Mouse (Mus musculus): ENCODE measurements around the gene Spata31d1d. TPM values are rescaled to one million over a fixed set of nuclear protein-coding genes. Genes with fewer than 3 reads are reported as not detected.
"Not testable (repeated sequence)": the region's sequence is repeated elsewhere in the genome, so short reads cannot be mapped to it uniquely, and the experiment has no call there.

Gene Spata31d1d
- total RNA-seq (2021) = not detected

GRCm38 (mm10) chr13:59731652-59732051 is at the start of gene Spata31d1d:
Spata31d1d (minus strand) TSS chr13:59731752.
- no peak for DNase-seq
- intact Hi-C loops (cut with DNase I) = no loop called here

- DNase-seq; intact Hi-C loops (cut with DNase I): not testable (repeated sequence)
These were observed 48.3 kb upstream of the Spata31d1d start for GRCm38 (mm10) chr13:59779744-59780264.

DNA sequence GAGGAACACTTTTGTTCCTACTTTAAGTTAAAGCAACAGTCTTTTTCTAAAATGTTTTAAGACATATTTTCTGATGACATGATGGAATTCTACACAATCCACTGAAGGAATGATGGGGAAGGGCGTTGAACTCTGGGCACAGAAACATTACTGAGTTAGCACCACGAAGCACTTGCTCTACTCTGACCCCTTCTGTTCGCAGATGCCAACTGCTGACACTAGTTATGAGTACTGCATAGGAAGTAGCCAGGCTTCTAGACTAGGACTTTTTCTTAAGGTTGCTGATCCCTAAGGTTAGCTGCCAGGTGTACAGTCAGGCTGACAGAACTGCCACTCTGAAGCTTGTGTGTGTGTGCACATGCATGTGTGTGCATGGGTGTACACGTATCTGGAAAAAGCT is 47.7 kb upstream of the Spata31d1d start:
- intact Hi-C loops (cut with DNase I) = no loop called here

GRCm38 (mm10) chr13:59775168-59775567 is 43.6 kb upstream of the Spata31d1d start:
- DNase-seq = no peak
- intact Hi-C loops (cut with DNase I) = no loop called here

More for the DNA sequence above, 47.7 kb upstream of the Spata31d1d start:
- DNase-seq = peak in 1 of 2 experiments; percentile 16

DNA sequence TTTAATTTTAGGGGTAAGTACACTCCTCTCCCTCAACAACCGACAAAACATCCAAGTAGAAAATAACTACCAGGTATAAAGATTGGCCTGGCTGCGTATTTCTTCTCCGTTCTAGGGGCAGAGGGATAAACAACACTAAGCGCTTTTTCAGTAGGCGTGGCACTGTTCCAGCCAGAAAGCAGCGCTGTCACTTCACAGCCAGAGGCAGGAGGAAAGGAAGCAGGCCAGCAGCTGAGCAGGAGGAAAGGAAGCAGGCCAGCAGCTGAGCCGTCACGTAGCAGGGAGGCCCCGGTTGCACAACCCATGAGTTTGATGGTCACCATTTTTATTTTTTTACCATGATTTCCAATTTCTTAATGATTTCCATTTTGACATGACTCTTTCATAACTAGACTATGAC is 39.7 kb upstream of the Spata31d1d start:
- DNase-seq = peak; percentile 87 to 89
- intact Hi-C loops (cut with DNase I) = no loop called here

- DNase-seq = peak in 1 of 2 experiments; percentile 32
These were observed 39.3 kb upstream of the Spata31d1d start for GRCm38 (mm10) chr13:59770847-59771246.

GRCm38 (mm10) chr13:59770164-59770562 is 38.6 kb upstream of the Spata31d1d start:
- DNase-seq = peak; percentile 89 to 90
- intact Hi-C loops (cut with DNase I) = no loop called here

More at GRCm38 (mm10) chr13:59770847-59771246, 39.3 kb upstream of the Spata31d1d start:
- intact Hi-C loops (cut with DNase I) = no loop called here

DNA sequence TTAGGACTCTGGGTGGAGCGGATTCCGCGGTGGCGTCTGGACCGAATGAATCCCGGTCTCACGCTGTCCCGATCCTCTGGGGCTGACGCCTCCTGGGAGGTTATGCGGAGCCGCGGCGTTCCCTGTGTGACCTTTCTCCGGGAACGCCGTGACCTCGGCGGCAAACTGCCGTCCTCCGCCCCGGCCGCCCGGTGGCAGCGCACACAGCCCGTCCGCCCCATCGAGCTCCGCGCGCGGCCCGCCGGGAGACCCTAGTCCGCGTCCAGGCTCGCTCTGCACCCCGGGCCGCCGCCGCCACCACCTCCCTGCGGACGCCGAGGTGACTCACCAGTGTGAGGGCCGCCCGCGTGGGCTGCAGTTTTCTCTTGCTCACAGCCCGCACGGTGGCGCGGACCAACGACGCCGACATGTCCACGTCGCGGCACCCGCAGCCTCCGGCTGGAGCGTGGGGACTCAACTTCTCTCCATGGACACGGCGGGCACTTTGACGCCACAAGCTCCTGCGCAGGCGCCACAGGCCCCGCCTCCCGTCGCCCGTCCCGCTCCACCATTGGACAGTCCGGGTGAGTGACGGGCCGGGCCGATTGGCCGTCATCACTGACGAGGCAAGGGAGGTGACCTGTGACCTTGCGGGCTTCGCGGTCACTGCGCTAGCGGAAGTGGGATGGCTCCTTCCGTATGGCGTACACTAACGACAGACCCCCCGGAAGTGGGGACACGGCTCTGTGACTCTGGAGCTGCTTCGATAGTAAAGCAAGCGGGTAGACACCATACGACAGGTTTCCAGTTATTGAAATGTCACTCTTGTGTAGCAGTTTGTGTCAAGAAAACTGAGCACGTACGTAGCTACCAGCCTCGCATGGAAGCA is 38.0 kb upstream of the Spata31d1d start, which contains the start of gene Isca1:
Gene Isca1 (minus strand): TSS at position 515 of the 868 bp plus-strand sequence.
- intact Hi-C loops (cut with DNase I) = no loop called here
- DNase-seq = peak; percentile 99

- peak; percentile 16 to 22 for DNase-seq
- intact Hi-C loops (cut with DNase I) = no loop called here
These were observed 37.0 kb upstream of the Spata31d1d start for GRCm38 (mm10) chr13:59768531-59768930.

DNA sequence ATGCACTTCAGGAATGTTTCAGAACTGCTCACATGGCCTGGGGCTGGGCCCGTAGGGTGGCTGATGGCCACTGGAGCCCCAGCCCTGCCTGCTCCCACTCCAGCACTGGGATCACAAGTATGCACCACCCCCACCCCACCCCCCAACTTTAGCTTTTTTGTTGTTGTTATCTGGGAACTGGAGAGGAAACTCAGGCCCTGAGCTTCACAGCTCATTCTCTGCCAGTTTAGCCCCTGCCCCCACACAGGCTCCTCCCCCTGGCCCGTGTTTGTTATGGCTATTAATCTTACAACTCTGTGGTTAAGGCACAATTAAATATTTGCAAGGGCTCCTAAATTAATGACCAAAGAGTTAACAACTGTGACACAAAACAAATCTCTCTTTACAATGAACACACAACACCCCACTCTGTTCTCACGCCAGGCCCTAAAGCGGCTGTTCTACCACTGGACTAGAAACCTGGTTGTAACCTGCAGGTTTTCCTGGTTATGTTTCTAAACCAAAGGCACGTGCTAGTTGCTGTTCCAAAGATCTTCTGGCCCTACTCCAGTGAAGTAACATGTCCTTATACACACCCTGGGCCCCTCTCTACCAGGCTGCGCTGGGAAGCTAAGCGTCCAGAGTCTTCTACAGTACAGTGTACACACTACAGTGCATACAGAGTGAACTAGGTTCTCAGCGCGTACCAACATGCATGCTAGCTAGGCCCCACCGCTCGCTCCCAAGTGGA is 35.4 kb upstream of the Spata31d1d start:
- peak; percentile 35 to 37 for DNase-seq
- intact Hi-C loops (cut with DNase I) = no loop called here

DNA sequence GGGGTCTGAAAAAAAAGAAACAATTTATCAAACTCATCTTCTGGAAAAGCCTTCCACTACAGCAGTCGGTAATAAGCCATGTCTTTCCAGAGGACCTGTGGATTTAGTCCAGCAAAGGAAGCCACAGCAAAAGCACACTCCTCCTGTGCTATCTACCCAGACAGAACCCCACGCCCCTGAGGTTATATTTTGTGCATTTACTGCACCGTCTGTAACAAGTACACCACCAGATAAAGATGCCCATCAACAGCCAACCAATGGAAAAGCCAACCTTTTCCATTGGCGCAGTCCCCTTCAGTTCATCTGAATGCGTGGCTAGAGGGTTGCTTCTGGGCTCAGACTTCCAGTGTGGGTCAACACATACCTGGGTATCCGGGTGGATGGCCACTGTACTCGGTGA is 31.2 kb upstream of the Spata31d1d start:
- intact Hi-C loops (cut with DNase I) = no loop called here
- no peak for DNase-seq

GRCm38 (mm10) chr13:59756906-59757305 is 25.4 kb upstream of the Spata31d1d start:
- intact Hi-C loops (cut with DNase I) = no loop called here

DNA sequence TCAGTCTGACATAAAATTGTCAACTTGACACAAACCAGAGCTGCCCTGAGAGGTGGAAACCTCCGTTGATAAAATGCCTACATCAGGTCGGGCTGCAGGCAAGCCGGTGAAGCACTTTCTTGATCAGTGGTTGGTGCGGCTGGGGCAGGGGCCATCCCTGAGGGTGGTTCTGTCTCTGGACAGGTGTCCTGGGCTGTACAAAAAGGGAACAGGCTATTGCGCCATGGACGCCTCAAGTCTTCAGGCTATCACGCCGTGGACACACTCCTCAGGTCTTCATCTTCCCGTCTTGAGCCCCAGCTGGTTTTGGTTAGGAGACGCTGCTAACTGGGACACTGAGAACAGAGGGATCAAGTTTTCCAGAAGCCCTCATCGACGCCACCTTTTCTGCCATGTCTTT is 18.8 kb upstream of the Spata31d1d start:
- intact Hi-C loops (cut with DNase I) = no loop called here
- no peak for DNase-seq

More at GRCm38 (mm10) chr13:59756906-59757305, 25.4 kb upstream of the Spata31d1d start:
- DNase-seq = peak in 1 of 2 experiments; percentile 19

DNA sequence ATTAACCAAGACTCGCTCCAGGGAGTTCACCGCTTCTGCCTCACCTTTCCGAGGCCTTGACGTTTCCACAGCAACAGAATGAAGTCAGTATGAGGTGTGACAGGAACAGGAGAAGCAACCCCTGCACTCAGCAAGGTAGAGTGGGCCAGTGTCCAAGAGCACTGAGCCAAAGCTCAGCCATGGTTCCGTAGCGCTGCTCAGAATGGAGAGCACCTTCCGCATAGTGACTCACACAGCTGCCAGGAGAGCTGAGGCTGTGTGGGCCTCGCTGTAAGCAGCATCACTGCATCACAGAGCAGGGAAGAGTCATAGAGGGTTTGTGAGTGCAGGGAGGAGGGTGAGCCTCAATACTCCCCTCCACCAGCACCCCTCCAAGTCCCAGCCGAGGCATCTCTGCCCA is 15.2 kb upstream of the Spata31d1d start, which contains the start of gene 1700014D04Rik:
Gene 1700014D04Rik (minus strand): TSS at position 42 of the 400 bp plus-strand sequence.
- no peak for DNase-seq
- intact Hi-C loops (cut with DNase I) = no loop called here

DNA sequence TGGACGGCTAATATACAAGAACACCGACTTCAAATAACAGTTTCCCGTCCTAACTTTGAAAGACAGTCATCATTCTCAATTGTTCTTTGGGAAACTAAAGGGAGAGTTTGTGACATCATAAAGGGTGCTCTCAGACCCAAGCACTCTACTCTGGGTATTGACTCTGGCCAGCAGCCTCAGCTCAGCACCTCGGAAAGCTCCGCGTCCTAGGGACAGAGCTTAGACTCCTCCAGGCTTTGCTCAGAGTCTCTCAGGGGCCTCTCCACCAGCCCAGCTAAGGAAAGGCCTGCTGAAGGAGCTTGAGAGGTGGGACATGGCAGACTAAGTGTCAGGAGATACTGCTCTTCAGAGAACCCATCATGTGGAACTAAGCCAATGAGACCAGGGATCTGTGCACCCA is 14.6 kb upstream of the Spata31d1d start:
- no peak for DNase-seq

GRCm38 (mm10) chr13:59745462-59745861 is 13.9 kb upstream of the Spata31d1d start:
- intact Hi-C loops (cut with DNase I) = no loop called here
- no peak for DNase-seq

More for the DNA sequence above, 14.6 kb upstream of the Spata31d1d start:
- intact Hi-C loops (cut with DNase I) = no loop called here

DNA sequence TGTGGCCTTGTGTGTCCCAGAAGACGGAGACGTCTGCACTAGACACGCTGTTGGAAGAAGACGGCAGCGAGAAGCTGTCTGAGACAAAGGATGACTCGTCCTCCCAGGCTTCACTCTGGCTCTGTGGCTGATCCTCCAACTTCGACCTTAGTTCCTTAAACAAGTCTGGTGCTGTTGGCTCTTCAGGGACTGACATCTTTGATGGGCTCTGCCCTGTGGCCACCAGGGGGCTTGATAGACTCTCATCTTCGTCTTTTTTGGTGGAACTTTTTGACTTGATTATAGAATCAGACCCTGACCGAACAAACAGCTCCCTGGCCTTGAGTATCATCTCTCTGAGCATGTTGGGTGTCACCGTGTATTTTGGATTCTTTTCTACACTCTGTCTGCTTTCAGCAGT is 10.1 kb upstream of the Spata31d1d start:
- intact Hi-C loops (cut with DNase I) = no loop called here
- peak in 1 of 2 experiments; percentile 49 for DNase-seq

DNA sequence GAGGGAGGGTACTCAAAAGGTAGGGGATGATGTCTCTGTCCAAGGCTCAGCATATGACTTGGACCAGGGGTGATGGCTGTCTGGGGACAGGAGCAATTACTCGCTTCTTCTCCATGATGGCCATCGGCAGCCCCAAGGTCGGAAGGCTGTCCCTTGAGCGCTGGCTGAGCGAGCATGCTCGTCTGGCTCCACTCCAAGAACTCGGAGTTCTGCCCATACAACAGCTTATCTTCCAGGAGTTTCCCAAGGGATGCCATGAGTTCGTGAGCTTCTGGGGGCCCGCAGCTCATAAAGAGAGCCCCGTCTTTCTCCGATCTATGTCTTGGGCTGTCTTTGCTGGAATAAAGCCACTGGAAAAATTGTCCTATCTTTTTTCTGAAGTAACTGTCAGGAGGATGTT is 9.5 kb upstream of the Spata31d1d start:
- peak; percentile 59 to 69 for DNase-seq
- intact Hi-C loops (cut with DNase I) = no loop called here

- no peak for DNase-seq
- intact Hi-C loops (cut with DNase I) = no loop called here
These were observed 7.8 kb upstream of the Spata31d1d start for GRCm38 (mm10) chr13:59739397-59739796.

- intact Hi-C loops (cut with DNase I) = no loop called here
- DNase-seq = no peak
These were observed 6.9 kb upstream of the Spata31d1d start for GRCm38 (mm10) chr13:59738455-59738854.

DNA sequence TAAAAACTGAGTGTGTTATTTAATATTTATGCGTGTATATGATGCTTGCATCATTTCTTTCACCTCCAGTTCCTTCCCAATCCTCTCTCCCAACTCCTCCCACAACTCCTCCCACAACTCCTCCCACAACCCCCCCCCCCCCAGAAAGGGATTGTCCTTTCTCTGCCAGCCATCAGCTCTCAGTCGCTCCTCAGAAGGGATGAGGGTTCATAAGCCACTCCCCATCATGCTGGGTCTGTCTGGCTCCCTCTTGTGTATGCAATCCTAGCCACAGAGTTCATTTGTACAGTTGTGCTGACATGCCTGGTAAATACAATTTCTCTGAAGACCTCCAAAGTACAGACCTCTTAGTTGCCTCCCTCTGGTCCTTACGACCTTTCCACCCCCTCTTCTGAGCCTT is 3.6 kb upstream of the Spata31d1d start:
- intact Hi-C loops (cut with DNase I) = no loop called here

More for the DNA sequence above, 3.6 kb upstream of the Spata31d1d start:
- DNase-seq = no peak
